Mouse (Mus musculus) neural tube, embryonic 11.5 days (tissue): ENCODE data around the gene Gm20518. TPM values are rescaled to one million over a fixed set of nuclear protein-coding genes. Genes with fewer than 3 reads are reported as not detected.

Source experiments
- ATAC-seq: fragments of 200-750 bp; cut with Nextera tagmentation; 2 replicates; pipeline ENCODE4 v1.8.0; 2017; ENCODE audit warnings: moderate number of reproducible peaks, mild to moderate bottlenecking, moderate TSS enrichment, moderate library complexity; ENCODE audit not compliant: insufficient read depth, low FRiP score, low TSS enrichment
- DNase-seq: peaks from one replicate; pipeline ENCODE4 v3.0.0-alpha.2; 2015; ENCODE audit warnings: low spot score
- H3K27ac ChIP-seq: fragments of 300-500 bp; sonication (generic); 2 replicates; pipeline ENCODE4 v1.5.1; 2014; ENCODE audit warnings: low read depth, mild to moderate bottlenecking, low read length
- H3K27me3 ChIP-seq: fragments of 300-500 bp; sonication (generic); 2 replicates; pipeline ENCODE4 v1.6.1; 2014; ENCODE audit warnings: mild to moderate bottlenecking, low read length, mixed read lengths; ENCODE audit not compliant: control insufficient read depth, insufficient read depth
- H3K36me3 ChIP-seq: fragments of 300-500 bp; sonication (generic); 2 replicates; pipeline ENCODE4 v1.6.1; 2014; ENCODE audit warnings: mild to moderate bottlenecking, low read length, moderate library complexity, mixed read lengths; ENCODE audit not compliant: control insufficient read depth, insufficient read depth
- H3K4me1 ChIP-seq: fragments of 300-500 bp; sonication (generic); 2 replicates; pipeline ENCODE4 v1.6.1; 2014; ENCODE audit warnings: low read length, mixed read lengths; ENCODE audit not compliant: control insufficient read depth, insufficient read depth
- H3K4me2 ChIP-seq: fragments of 300-500 bp; sonication (generic); 2 replicates; pipeline ENCODE4 v1.6.1; 2014; ENCODE audit warnings: low read depth, mild to moderate bottlenecking, moderate library complexity
- H3K4me3 ChIP-seq: fragments of 300-500 bp; sonication (generic); 2 replicates; pipeline ENCODE4 v1.5.1; 2014; ENCODE audit warnings: low read depth, low read length
- H3K9ac ChIP-seq: fragments of 300-500 bp; sonication (generic); 2 replicates; pipeline ENCODE4 v1.6.1; 2014; ENCODE audit warnings: mild to moderate bottlenecking, low read length
- H3K9me3 ChIP-seq: fragments of 300-500 bp; sonication (generic); 2 replicates; pipeline ENCODE4 v1.6.1; 2016; ENCODE audit warnings: low read length; ENCODE audit not compliant: control insufficient read depth
- WGBS: fragments of 180-500 bp; shearing (Covaris S2); extraction: QIAGEN DNeasy Blood & Tissue Kit; methylation state at CpG from one replicate; pipeline ENCODE4 v1.1.7; 2014; 5-methylcytosine and 5-hydroxymethylcytosine counted together
- polyA plus RNA-seq: library from polyadenylated mRNA; unstranded; fragments of >200 nt; fragmentation: Nextera tagmentation; extraction: Ambion mirVana; gene quantifications from 2 replicates; pipeline ENCODE4 v1.2.1, GENCODE M21; 2014

Gene Gm20518
- polyA plus RNA-seq, 1 experiment from 2014 or later, result 0.36 TPM

DNA sequence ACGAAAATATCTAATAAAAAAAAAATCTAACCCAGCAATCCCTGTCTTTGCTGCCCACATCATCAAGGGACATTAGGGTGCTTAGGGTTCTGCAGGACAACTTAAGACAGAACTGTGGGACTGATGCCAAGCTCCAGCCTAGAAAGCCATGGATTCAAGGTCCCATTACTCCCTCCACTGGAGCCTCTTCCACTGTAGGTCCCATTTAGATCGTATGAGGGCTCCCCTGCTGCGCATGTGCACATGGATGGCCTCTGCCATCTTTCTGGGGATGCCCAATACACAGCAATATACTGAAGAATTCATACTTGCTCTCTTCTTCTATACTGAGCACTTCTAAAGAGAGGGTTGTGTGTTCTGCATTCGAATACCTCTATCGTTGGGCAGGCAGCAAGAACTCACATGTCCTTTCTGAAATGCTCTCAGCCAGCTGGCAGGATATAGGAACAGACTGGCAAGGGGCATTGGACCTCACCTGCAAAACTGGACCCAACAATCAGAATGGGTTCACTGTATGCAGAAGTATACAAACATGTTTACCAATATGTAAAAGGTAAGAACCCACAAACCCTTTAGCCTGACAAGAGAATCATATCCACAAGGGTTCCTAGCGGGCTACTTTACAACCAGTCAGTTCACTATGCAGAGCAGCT lies 1.7 kb downstream of the Gm20518 start:
- Histone ChIP-seq H3K27me3 (no peaks in the 10 kb centered on the region), H3K9ac (no peak overlapping the region; the same call in 1 of the 2 replicates), H3K9me3 (no peaks in the 10 kb centered on the region), H3K4me1 (peaks cover 8% of the 10 kb centered on the region), H3K27ac (no peak overlapping the region), H3K4me3 (peak overlapping the region; percentile 99), H3K36me3 (no peaks in the 10 kb centered on the region), H3K4me2 (peak overlapping the region; percentile 60)
- ATAC-seq (no peak), DNase-seq (no peak)
- 84% methylated on average over 6 of the region's 6 CpGs for WGBS

DNA sequence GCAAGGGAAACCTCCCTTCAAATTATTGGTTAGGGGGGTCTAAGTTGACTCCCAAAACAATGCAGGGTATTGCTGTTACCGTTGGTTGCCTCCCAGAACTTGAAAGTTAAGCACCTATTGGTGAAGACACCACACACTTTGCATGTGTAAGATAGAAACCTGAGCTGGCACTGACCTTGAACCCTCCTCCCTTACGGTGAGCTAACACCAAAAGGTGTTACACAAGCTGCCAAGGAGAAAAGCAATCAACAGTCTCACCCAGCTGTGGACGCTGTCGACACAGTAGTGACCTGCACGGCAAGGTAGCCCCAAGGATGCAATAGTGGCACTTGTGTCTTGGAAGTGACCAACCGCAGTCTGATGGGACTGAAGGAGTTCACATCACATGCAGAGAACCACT lies 7.4 kb downstream of the Gm20518 start:
- 83% methylated on average over 6 of the region's 6 CpGs for WGBS
- H3K4me2 ChIP-seq, result no peak overlapping the region
- peaks cover 3% of the 10 kb centered on the region; the same call in 1 of the 2 replicates for H3K36me3 ChIP-seq

DNA sequence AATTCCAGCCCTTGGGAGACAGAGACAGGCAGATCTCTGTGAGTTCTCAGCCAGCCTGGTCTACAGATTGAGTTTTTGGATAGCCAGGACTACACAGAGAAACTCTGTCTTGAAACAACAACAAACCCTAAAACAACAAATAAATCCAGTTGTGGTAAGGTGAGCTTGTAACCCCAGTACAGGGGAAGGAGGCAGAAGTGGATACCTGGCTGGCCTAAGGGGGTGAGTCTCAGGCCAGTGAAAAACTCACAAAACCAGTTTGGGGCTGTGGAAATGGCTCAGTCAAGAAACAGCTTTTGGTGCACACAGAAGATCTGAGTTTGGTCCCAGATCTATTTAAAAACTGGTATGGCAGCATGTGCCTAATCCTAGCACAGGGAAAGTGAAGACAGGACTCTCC lies 9.3 kb downstream of the Gm20518 start:
- DNase-seq, result no peak

More for the DNA sequence above, 7.4 kb downstream of the Gm20518 start:
- no peaks in the 10 kb centered on the region for H3K4me1 ChIP-seq
- H3K9me3 ChIP-seq, result no peaks in the 10 kb centered on the region
- H3K27ac ChIP-seq, result no peak overlapping the region
- H3K27me3 ChIP-seq, result no peaks in the 10 kb centered on the region
- ATAC-seq (no peak), DNase-seq (no peak)
- H3K9ac ChIP-seq, result no peak overlapping the region
- H3K4me3 ChIP-seq, result no peak overlapping the region

DNA sequence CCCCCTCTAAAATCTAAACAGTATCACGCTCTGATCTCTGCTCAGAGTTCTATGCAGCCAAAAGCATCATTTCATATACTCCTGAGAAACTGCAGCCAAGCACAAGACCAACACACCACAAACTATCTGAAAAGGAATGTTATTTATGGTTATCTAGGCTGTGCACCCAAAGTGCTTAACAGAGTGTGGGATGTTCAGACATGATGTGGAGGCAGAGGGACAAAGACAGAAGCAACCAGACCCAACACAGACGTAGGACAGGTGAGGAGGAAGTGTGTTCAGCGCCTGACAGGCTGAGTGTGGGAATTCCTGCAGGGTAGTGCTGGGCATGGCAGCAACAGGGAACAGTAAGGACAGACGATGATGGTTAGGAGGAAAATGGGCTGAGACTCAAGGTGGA lies 11.9 kb downstream of the Gm20518 start:
- Histone ChIP-seq H3K27ac (no peak overlapping the region), H3K9me3 (no peaks in the 10 kb centered on the region), H3K4me3 (no peak overlapping the region), H3K36me3 (peaks cover 5% of the 10 kb centered on the region), H3K4me2 (no peak overlapping the region), H3K4me1 (no peaks in the 10 kb centered on the region), H3K27me3 (no peaks in the 10 kb centered on the region), H3K9ac (no peak overlapping the region)
- 90% methylated on average over 4 of the region's 4 CpGs for WGBS
- no peak for DNase-seq
- no peak for ATAC-seq

More for the DNA sequence above, 9.3 kb downstream of the Gm20518 start:
- H3K4me1 ChIP-seq, result no peaks in the 10 kb centered on the region
- no peak overlapping the region for H3K4me2 ChIP-seq
- H3K27me3 ChIP-seq, result no peaks in the 10 kb centered on the region
- no peak overlapping the region for H3K27ac ChIP-seq
- no peak overlapping the region for H3K4me3 ChIP-seq
- ATAC-seq, result no peak
- H3K9me3 ChIP-seq, result no peaks in the 10 kb centered on the region
- peaks cover 4% of the 10 kb centered on the region for H3K36me3 ChIP-seq
- H3K9ac ChIP-seq, result no peak overlapping the region

GRCm38 (mm10) chr16:17876096-17876495 lies 15.4 kb downstream of the Gm20518 start:
- Histone ChIP-seq H3K36me3 (peaks cover 2% of the 10 kb centered on the region), H3K9ac (no peak overlapping the region), H3K27me3 (no peaks in the 10 kb centered on the region), H3K4me1 (no peaks in the 10 kb centered on the region), H3K4me2 (no peak overlapping the region), H3K27ac (no peak overlapping the region), H3K4me3 (no peak overlapping the region), H3K9me3 (no peaks in the 10 kb centered on the region)
- DNase-seq, result no peak
- WGBS, result 89% methylated on average over 1 of the region's 1 CpGs
- ATAC-seq, result no peak

- no peaks in the 10 kb centered on the region for H3K4me1 ChIP-seq
- no peak for ATAC-seq
- H3K9ac ChIP-seq, result no peak overlapping the region
- no peaks in the 10 kb centered on the region for H3K27me3 ChIP-seq
- no peak overlapping the region for H3K4me2 ChIP-seq
- no peaks in the 10 kb centered on the region for H3K9me3 ChIP-seq
- H3K36me3 ChIP-seq, result peaks cover 2% of the 10 kb centered on the region
- WGBS, result 88% methylated on average over 4 of the region's 4 CpGs
- no peak for DNase-seq
- H3K4me3 ChIP-seq, result no peak overlapping the region
- no peak overlapping the region for H3K27ac ChIP-seq
Measured at GRCm38 (mm10) chr16:17875174-17875573, 16.3 kb downstream of the Gm20518 start.

DNA sequence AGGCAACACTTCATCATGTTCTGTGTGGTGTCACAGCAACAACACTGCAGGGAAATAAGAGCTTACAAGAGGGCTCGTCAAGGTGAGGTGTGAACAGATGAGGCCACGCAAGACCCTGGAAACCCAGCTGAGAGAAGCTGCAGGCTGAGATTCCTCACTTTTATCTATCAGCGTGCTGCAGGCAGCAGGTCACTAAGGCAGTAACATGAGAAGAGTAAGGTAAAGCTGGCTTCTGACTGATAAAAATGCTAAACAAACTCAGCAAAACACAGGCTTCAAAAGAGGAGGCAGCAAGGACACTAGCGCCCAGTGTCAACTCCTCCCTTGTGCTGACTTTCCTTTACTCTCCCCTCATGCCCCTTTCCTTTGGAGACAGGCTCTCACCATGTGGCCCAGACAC lies 18.5 kb downstream of the Gm20518 start:
- no peak for ATAC-seq
- Histone ChIP-seq H3K4me3 (no peak overlapping the region), H3K9ac (no peak overlapping the region), H3K4me2 (no peak overlapping the region), H3K27ac (no peak overlapping the region), H3K4me1 (no peaks in the 10 kb centered on the region), H3K9me3 (no peaks in the 10 kb centered on the region), H3K27me3 (no peaks in the 10 kb centered on the region), H3K36me3 (peaks cover 7% of the 10 kb centered on the region)
- WGBS, result 73% methylated on average over 4 of the region's 4 CpGs
- no peak for DNase-seq

- Histone ChIP-seq H3K27ac (no peak overlapping the region), H3K4me2 (no peak overlapping the region), H3K27me3 (no peaks in the 10 kb centered on the region), H3K4me3 (no peak overlapping the region), H3K4me1 (no peaks in the 10 kb centered on the region), H3K36me3 (0 out of 2 replicates have a peak, but pooled peaks cover 5% of the 10 kb centered on the region), H3K9me3 (no peaks in the 10 kb centered on the region), H3K9ac (no peak overlapping the region)
- no peak for DNase-seq
- no peak for ATAC-seq
- 90% methylated on average over 5 of the region's 5 CpGs for WGBS
Measured at GRCm38 (mm10) chr16:17871248-17871647, 20.2 kb downstream of the Gm20518 start.

DNA sequence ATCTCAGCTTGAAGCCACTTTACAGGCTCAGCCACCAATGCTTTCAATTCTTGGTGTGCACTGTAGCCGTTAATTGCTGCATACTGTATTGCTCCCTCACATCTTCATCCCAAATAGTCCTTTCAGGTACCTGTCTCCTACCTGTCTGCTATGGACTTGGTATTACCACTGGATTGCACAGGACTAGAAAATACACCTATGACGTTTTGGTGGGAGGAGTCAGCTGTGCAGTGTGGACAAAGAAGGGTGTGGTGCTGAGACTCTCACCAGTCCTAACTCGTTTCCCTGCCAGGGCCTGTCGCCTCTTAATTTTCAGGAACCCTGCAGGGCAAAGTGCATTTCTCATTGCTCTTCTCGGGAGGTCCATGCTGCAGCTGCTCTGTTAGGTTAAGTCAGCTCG lies 25.7 kb downstream of the Gm20518 start:
- no peak overlapping the region for H3K27ac ChIP-seq
- no peak for DNase-seq

More for the DNA sequence above, 25.7 kb downstream of the Gm20518 start:
- H3K9ac ChIP-seq, result no peak overlapping the region
- no peak overlapping the region for H3K4me2 ChIP-seq
- no peaks in the 10 kb centered on the region for H3K27me3 ChIP-seq
- no peaks in the 10 kb centered on the region for H3K4me1 ChIP-seq
- ATAC-seq, result no peak
- no peak overlapping the region for H3K4me3 ChIP-seq
- 0 out of 2 replicates have a peak, but pooled peaks cover 5% of the 10 kb centered on the region for H3K36me3 ChIP-seq
- 77% methylated on average over 6 of the region's 6 CpGs for WGBS
- no peaks in the 10 kb centered on the region for H3K9me3 ChIP-seq
